Mouse (Mus musculus): ENCODE data around the gene Tmc4.
A peak's percentile ranks its signal among the peaks of the same experiment; 100 is the strongest.
"Not testable (repeated sequence)": the region's sequence is repeated elsewhere in the genome, so short reads cannot be mapped to it uniquely, and the experiment has no call there.

The Tmc4 gene

DNA sequence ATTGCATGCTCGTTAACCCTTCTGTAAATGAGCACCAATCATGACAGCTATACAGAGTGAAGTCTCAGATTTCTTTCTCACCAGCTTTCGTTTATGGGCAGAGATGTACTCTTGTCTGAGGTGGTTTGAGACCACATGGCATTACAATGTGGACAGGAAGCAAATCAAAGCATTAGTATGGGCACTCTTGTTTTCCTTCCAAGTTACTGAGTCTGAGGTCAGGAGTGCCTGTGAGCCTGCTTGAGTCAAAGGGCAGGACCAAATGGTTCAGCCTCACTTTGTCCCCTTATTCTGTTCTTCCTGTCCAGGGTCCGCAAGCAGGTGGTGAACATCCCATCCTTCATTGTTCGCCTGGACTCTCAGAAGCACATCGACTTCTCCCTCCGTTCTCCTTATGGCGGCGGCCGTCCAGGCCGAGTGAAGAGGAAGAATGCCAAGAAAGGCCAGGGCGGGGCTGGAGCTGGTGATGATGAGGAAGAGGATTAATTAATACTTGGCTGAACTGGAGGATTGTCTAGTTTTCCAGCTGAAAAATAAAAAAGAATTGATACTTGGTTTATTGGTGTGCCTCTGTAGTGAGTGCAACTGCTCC, 29.1 kb upstream of the Tmc4 start:
- Histone ChIP-seq H3K4me3 (replicated peaks; ENCODE audit: low read length) (peak overlapping the region; percentile 96), H3K9me3 (ENCODE audit: low read length) (no peaks in the 10 kb centered on the region), H3K36me3 (ENCODE audit: insufficient read depth, low read length) (peaks cover 41% of the 10 kb centered on the region), H3K4me1 (replicated peaks; ENCODE audit: low read depth, low read length) (peaks cover 15% of the 10 kb centered on the region), H3K27me3 (ENCODE audit: insufficient read depth, low read length) (no peaks in the 10 kb centered on the region)
- TF ChIP-seq POU5F1 (IDR thresholded peaks at IDR 0.05; ENCODE audit: borderline replicate concordance, low read length) (no peak), NANOG (IDR thresholded peaks at IDR 0.05; ENCODE audit: borderline replicate concordance, low read length) (no peak), CTCF (conservative IDR thresholded peaks at IDR 0.05; ENCODE audit: low read length) (no peak)

DNA sequence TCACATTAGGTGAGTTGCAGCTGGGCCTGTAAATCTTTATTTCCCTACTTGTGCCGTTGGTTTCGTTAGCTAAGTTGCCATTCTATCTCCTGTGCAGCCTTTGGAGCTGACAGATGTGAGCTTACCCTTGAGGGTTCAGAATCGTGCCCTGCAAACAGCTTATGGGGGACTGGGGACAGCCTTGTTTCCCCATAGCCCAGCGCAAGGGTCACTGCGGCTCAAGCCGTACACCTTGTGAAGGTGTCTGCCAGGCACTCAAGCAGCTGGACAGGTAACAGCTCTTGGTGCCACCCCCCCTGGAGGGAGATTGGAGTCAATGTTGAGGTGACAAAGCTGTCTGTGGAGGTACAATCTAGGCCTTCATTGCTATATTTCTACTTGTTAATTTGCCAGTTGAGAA, 28.6 kb upstream of the Tmc4 start:
- H3K4me1 ChIP-seq (replicated peaks; ENCODE audit: low read depth, low read length), result peaks cover 15% of the 10 kb centered on the region
- H3K4me3 ChIP-seq (replicated peaks; ENCODE audit: low read length), result peak overlapping the region; percentile 96
- TF ChIP-seq NANOG (IDR thresholded peaks at IDR 0.05; ENCODE audit: borderline replicate concordance, low read length), result no peak
- no peaks in the 10 kb centered on the region for H3K9me3 ChIP-seq (ENCODE audit: low read length)
- H3K27me3 ChIP-seq (ENCODE audit: insufficient read depth, low read length), result no peaks in the 10 kb centered on the region
- peaks cover 46% of the 10 kb centered on the region for H3K36me3 ChIP-seq (ENCODE audit: insufficient read depth, low read length)

DNA sequence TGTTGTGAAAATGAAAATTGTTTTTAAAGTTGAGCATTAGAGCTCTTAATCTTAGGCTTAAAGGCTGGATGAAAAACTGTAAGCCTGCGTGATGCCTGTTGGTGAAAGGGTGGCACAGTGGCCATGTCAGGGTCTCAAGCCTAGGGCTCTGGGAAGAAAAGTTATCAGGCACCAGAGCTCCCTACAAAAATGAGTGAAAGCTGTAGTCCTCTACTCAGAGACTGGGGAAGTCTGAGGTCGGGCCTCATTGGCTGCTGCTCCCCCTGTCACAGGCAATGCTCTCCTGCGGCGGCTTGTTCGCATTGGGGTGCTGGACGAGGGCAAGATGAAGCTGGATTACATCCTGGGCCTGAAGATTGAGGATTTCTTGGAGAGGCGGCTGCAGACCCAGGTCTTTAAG, 28.1 kb upstream of the Tmc4 start:
- not testable (repeated sequence) for H3K27me3 ChIP-seq (ENCODE audit: insufficient read depth, low read length); H3K9me3 ChIP-seq (ENCODE audit: low read length)
- Histone ChIP-seq H3K4me1 (replicated peaks; ENCODE audit: low read depth, low read length) (peaks cover 15% of the 10 kb centered on the region), H3K4me3 (replicated peaks; ENCODE audit: low read length) (peak overlapping the region; percentile 96), H3K36me3 (ENCODE audit: insufficient read depth, low read length) (peaks cover 51% of the 10 kb centered on the region)

DNA sequence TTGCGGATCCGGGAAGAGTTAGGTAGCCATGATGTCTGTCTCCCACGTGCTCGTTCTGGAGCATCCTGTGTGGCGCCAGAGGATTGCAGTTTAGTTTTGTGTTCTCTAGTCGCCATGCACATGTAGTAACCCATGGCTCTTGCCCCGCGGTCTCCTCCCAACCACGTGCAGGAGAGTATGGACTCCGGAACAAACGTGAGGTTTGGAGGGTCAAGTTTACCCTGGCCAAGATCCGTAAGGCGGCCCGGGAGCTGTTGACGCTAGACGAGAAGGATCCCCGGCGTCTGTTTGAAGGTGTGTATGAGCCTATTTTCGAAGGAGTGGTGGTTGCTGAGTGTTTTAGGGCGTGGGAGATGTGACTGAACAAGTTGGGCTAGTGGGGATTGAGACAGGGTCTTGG, 27.1 kb upstream of the Tmc4 start:
- peak overlapping the region; percentile 96 for H3K4me3 ChIP-seq (replicated peaks; ENCODE audit: low read length)
- no peaks in the 10 kb centered on the region for H3K9me3 ChIP-seq (ENCODE audit: low read length)
- H3K27me3 ChIP-seq (ENCODE audit: insufficient read depth, low read length), result no peaks in the 10 kb centered on the region
- peaks cover 61% of the 10 kb centered on the region for H3K36me3 ChIP-seq (ENCODE audit: insufficient read depth, low read length)
- TF ChIP-seq CTCF (conservative IDR thresholded peaks at IDR 0.05; ENCODE audit: low read length), result no peak
- no peak for TF ChIP-seq NANOG (IDR thresholded peaks at IDR 0.05; ENCODE audit: borderline replicate concordance, low read length)
- TF ChIP-seq POU5F1 (IDR thresholded peaks at IDR 0.05; ENCODE audit: borderline replicate concordance, low read length), result no peak
- peaks cover 15% of the 10 kb centered on the region for H3K4me1 ChIP-seq (replicated peaks; ENCODE audit: low read depth, low read length)

DNA sequence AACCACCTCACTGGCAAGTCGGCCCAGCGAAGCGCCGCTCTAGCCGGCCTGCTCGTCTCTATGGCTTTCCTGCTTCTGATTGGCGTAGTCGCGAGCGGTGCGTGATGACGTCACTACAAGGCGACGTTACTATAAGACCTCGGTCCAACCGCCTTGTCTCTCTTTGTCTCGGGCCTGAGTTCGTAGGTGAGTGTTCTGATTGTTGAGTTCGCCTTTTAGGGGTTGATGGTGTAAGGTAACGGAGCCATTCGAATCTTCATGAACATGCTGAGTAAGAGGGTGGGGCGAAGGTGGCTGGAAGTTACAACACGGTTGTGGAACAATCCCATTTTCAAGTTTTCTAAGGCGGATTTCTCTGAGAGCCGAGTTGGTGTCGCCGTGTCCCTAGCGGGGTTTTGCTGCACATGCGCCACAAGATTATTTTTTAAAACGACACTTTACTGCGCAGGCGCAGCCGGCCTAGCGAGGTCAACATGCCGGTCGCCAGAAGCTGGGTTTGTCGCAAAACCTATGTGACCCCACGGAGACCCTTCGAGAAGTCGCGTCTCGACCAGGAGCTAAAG, 26.6 kb upstream of the Tmc4 start, which contains the start of gene Rps9:
Rps9 (plus strand) TSS at position 115 of the 563 bp plus-strand sequence.
- H3K27me3 ChIP-seq (ENCODE audit: insufficient read depth, low read length), result no peaks in the 10 kb centered on the region
- peaks cover 15% of the 10 kb centered on the region for H3K4me1 ChIP-seq (replicated peaks; ENCODE audit: low read depth, low read length)
- TF ChIP-seq POU5F1 (IDR thresholded peaks at IDR 0.05; ENCODE audit: borderline replicate concordance, low read length) (no peak), CTCF (conservative IDR thresholded peaks at IDR 0.05; ENCODE audit: low read length) (no peak), NANOG (IDR thresholded peaks at IDR 0.05; ENCODE audit: borderline replicate concordance, low read length) (no peak)
- peak within 1 kb of the TSS; percentile 96 for H3K4me3 ChIP-seq (replicated peaks; ENCODE audit: low read length)
- peaks cover 65% of the 10 kb centered on the region for H3K36me3 ChIP-seq (ENCODE audit: insufficient read depth, low read length)
- H3K9me3 ChIP-seq (ENCODE audit: low read length), result no peaks in the 10 kb centered on the region

DNA sequence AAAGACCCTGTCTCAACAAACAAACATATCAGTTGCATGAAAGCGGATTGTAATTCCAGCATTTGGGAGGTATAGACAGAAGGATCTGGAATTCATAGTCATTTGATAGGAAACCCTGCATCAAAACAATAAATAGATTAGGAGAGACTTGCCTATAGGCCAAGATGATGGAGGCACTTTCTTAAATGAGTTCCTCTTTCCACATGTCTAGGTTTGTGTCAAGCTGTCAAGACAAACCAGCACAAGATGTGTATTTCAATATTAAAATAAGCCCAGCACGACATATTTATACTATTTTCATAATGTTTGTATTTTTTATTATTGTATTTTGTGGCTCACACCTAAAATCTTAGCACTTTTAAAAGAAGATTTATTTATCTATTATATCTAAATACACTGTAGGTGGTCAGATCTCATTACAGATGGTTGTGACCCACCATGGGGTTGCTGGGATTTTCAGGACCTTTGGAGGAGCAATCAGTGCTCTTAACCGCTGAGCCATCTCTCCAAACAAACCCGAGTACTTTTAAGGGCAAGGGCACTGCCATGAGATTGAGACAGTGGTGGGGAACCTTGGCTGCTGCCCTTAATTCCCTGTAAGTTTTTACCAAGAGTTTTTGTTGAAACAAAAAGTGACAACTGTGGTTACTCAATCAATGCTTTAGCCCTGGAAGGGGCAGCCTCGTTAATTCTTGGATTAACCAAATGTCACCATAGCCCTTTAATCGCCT, 26.0 kb upstream of the Tmc4 start:
- TF ChIP-seq POU5F1 (IDR thresholded peaks at IDR 0.05; ENCODE audit: borderline replicate concordance, low read length) (no peak), CTCF (conservative IDR thresholded peaks at IDR 0.05; ENCODE audit: low read length) (no peak), NANOG (IDR thresholded peaks at IDR 0.05; ENCODE audit: borderline replicate concordance, low read length) (no peak)
- peaks cover 15% of the 10 kb centered on the region for H3K4me1 ChIP-seq (replicated peaks; ENCODE audit: low read depth, low read length)
- no peaks in the 10 kb centered on the region for H3K27me3 ChIP-seq (ENCODE audit: insufficient read depth, low read length)
- no peaks in the 10 kb centered on the region for H3K9me3 ChIP-seq (ENCODE audit: low read length)
- H3K36me3 ChIP-seq (ENCODE audit: insufficient read depth, low read length), result peaks cover 72% of the 10 kb centered on the region
- peak overlapping the region; percentile 96 for H3K4me3 ChIP-seq (replicated peaks; ENCODE audit: low read length)

DNA sequence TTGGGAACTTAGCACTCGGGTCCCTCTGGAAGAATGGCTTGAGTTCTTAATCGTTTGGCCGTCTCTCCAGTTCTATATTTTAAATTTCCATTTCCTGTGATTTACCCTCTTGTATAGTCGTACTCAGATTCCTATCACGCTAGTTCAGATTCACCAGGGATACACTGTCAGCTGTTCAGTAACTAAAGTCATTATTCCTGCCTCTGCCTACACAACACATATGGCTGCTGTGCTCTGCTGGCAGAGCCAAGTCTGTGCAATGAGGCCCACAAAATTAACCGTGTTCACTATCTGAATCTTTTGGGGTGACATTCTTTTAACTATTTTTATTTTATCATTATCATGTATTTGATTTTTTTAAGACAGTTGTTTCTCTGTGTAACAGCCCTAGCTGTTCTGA, 21.1 kb upstream of the Tmc4 start:
- TF ChIP-seq POU5F1 (IDR thresholded peaks at IDR 0.05; ENCODE audit: borderline replicate concordance, low read length) (no peak), NANOG (IDR thresholded peaks at IDR 0.05; ENCODE audit: borderline replicate concordance, low read length) (no peak), CTCF (conservative IDR thresholded peaks at IDR 0.05; ENCODE audit: low read length) (no peak)

DNA sequence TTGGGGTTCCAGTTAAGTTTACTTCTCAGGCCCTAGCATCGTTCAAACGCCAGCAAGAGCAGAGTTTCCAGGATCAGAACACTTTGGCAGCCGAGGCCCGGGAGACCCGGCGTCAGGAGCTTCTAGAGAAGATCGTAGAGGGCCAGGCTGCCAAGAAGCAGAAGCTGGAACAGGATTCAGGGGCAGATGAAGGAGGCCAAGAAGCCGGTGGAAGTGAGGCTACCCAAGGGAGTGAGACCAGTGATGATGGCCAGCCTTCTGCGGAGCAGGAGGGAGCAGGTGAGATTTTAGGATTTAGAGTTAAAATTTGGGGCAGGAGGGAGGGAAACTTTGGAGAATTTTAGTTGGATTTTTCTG, 17.6 kb upstream of the Tmc4 start:
- H3K4me1 ChIP-seq (replicated peaks; ENCODE audit: low read depth, low read length), result peaks cover 27% of the 10 kb centered on the region
- H3K4me3 ChIP-seq (replicated peaks; ENCODE audit: low read length), result peak overlapping the region; percentile 92
- not testable (repeated sequence) for H3K9me3 ChIP-seq (ENCODE audit: low read length)
- peaks cover 60% of the 10 kb centered on the region for H3K36me3 ChIP-seq (ENCODE audit: insufficient read depth, low read length)
- peaks cover 13% of the 10 kb centered on the region for H3K27me3 ChIP-seq (ENCODE audit: insufficient read depth, low read length)

More for the DNA sequence above, 21.1 kb upstream of the Tmc4 start:
- Histone ChIP-seq H3K4me1 (replicated peaks; ENCODE audit: low read depth, low read length) (peaks cover 20% of the 10 kb centered on the region), H3K4me3 (replicated peaks; ENCODE audit: low read length) (no peak overlapping the region), H3K9me3 (ENCODE audit: low read length) (no peaks in the 10 kb centered on the region), H3K27me3 (ENCODE audit: insufficient read depth, low read length) (no peaks in the 10 kb centered on the region), H3K36me3 (ENCODE audit: insufficient read depth, low read length) (peaks cover 63% of the 10 kb centered on the region)
